Mouse (Mus musculus): Measurements from ENCODE around the gene Ddx19a.
A peak's percentile ranks its signal among the peaks of the same experiment; 100 is the strongest.
"Not testable (repeated sequence)": the region's sequence is repeated elsewhere in the genome, so short reads cannot be mapped to it uniquely, and the experiment has no call there.

Ddx19a gene

GRCm38 (mm10) chr8:110969910-110970770 lies 27.5 kb downstream of the Ddx19a start:
- peak; percentile 91 for DNase-seq (ENCODE audit: low read depth, low spot score)

GRCm38 (mm10) chr8:110967326-110967725 lies 30.3 kb downstream of the Ddx19a start:
- DNase-seq (ENCODE audit: low read depth, low spot score), result no peak

GRCm38 (mm10) chr8:110966586-110966985 lies 31.0 kb downstream of the Ddx19a start:
- DNase-seq (ENCODE audit: low read depth, low spot score), result no peak

GRCm38 (mm10) chr8:110965594-110965993 lies 32.0 kb downstream of the Ddx19a start:
- DNase-seq (ENCODE audit: low read depth, low spot score), result no peak

- no peak for DNase-seq (ENCODE audit: low read depth, low spot score)
Measured at GRCm38 (mm10) chr8:110964666-110965065, 32.9 kb downstream of the Ddx19a start.

GRCm38 (mm10) chr8:110963051-110963450 lies 34.5 kb downstream of the Ddx19a start:
- no peak for DNase-seq (ENCODE audit: low read depth, low spot score)

GRCm38 (mm10) chr8:110959906-110960305 lies 37.7 kb downstream of the Ddx19a start:
- no peak for DNase-seq (ENCODE audit: low read depth, low spot score)

- no peak for DNase-seq (ENCODE audit: low read depth, low spot score)
Measured at GRCm38 (mm10) chr8:110959071-110959780, 38.4 kb downstream of the Ddx19a start.

- DNase-seq (ENCODE audit: low read depth, low spot score), result not testable (repeated sequence)
Measured at GRCm38 (mm10) chr8:110958553-110958952, 39.0 kb downstream of the Ddx19a start.

GRCm38 (mm10) chr8:110958135-110958534 lies 39.5 kb downstream of the Ddx19a start:
- DNase-seq (ENCODE audit: low read depth, low spot score), result no peak

GRCm38 (mm10) chr8:110957471-110957870 lies 40.1 kb downstream of the Ddx19a start:
- no peak for DNase-seq (ENCODE audit: low read depth, low spot score)

GRCm38 (mm10) chr8:110956619-110957450 lies 40.8 kb downstream of the Ddx19a start:
- no peak for DNase-seq (ENCODE audit: low read depth, low spot score)

- no peak for DNase-seq (ENCODE audit: low read depth, low spot score)
Measured at GRCm38 (mm10) chr8:110954776-110955175, 42.8 kb downstream of the Ddx19a start.

GRCm38 (mm10) chr8:110950065-110950484 lies 47.5 kb downstream of the Ddx19a start:
- DNase-seq (ENCODE audit: low read depth, low spot score), result no peak

GRCm38 (mm10) chr8:110945716-110946115 lies 51.9 kb downstream of the Ddx19a start:
- DNase-seq (ENCODE audit: low read depth, low spot score), result no peak

GRCm38 (mm10) chr8:110944276-110944876 lies 53.2 kb downstream of the Ddx19a start:
- no peak for DNase-seq (ENCODE audit: low read depth, low spot score)

GRCm38 (mm10) chr8:110941453-110941948 lies 56.1 kb downstream of the Ddx19a start:
- no peak for DNase-seq (ENCODE audit: low read depth, low spot score)

GRCm38 (mm10) chr8:110940682-110941452 lies 56.7 kb downstream of the Ddx19a start:
- no peak for DNase-seq (ENCODE audit: low read depth, low spot score)

GRCm38 (mm10) chr8:110938882-110939589 lies 58.6 kb downstream of the Ddx19a start:
- no peak for DNase-seq (ENCODE audit: low read depth, low spot score)

GRCm38 (mm10) chr8:110936217-110936616 lies 61.4 kb downstream of the Ddx19a start:
- no peak for DNase-seq (ENCODE audit: low read depth, low spot score)
